In genomic region chr8:20996776-20997175, GRCm38 (mm10) we compare ENCODE assay signal across 29 mouse cellular contexts. TPM values are rescaled to one million over a fixed set of nuclear protein-coding genes. Genes with fewer than 3 reads are reported as not detected.
"Had no signal": no experiment of that assay in that cellular context is flagged by ENCODE, and none has a peak within 500 bp of the region (broad histone marks: within the 10 kb centered on the region; RNA-seq: fewer than 3 reads in every experiment).

No protein-coding gene starts in this region.

- H3K9ac ChIP-seq: kidney, embryonic 15.5 days; liver, embryonic 13.5 days; neural tube, embryonic 12.5 days; neural tube, embryonic 15.5 days had no signal

- H3K9me3 ChIP-seq: kidney, embryonic 15.5 days; liver, embryonic 13.5 days; neural tube, embryonic 15.5 days had no signal

- H3K27ac ChIP-seq: kidney, embryonic 15.5 days; liver, embryonic 13.5 days; neural tube, embryonic 12.5 days; neural tube, embryonic 15.5 days had no signal

- DNase-seq: kidney, adult 11 months; kidney, adult 8-10 months; kidney, postnatal 14 days; kidney, postnatal 4 days; liver, embryonic 13.5 days; lung, adult 2 months; lung, postnatal 14 days; lung, postnatal 4 days; midbrain, embryonic 14.5 days; spleen, adult 18-20 months; thymus, adult 18-20 months; thymus, postnatal 36 days had no signal

- H3K36me3 ChIP-seq: kidney, embryonic 15.5 days; liver, embryonic 13.5 days; neural tube, embryonic 12.5 days; neural tube, embryonic 15.5 days had no signal

- H3K4me1 ChIP-seq: kidney, embryonic 15.5 days; liver, embryonic 13.5 days; neural tube, embryonic 12.5 days; neural tube, embryonic 15.5 days had no signal

- H3K4me3 ChIP-seq: kidney, embryonic 15.5 days; liver, embryonic 13.5 days; neural tube, embryonic 12.5 days; neural tube, embryonic 15.5 days had no signal

- H3K4me2 ChIP-seq: kidney, embryonic 15.5 days; liver, embryonic 13.5 days; midbrain, embryonic 11.5 days; neural tube, embryonic 12.5 days; neural tube, embryonic 15.5 days had no signal

- H3K27me3 ChIP-seq: kidney, embryonic 15.5 days; liver, embryonic 13.5 days; neural tube, embryonic 12.5 days; neural tube, embryonic 15.5 days had no signal

RNA-seq across cellular contexts. Expression of gene Defa21, which starts 28.6 kb away (rescaled TPM):
- total RNA-seq: layer of hippocampus, adult 18-20 months; layer of hippocampus, postnatal 14 days; left cerebral cortex, adult 8-10 months; left cerebral cortex, postnatal 14 days; liver, adult 2 months; megakaryocyte progenitor cell, adult 5-6 weeks had no signal
- polyA plus RNA-seq: kidney, embryonic 15.5 days; limb, embryonic 11.5 days; liver, adult 2 months; liver, embryonic 13.5 days; liver, embryonic 16.5 days; lung, adult 2 months; lung, embryonic 16.5 days; midbrain, embryonic 11.5 days; midbrain, embryonic 14.5 days; neural tube, embryonic 12.5 days; neural tube, embryonic 15.5 days; stomach, embryonic 16.5 days; testis, adult 2 months; urinary bladder, adult 2 months had no signal

RNA-seq across cellular contexts. Expression of gene AY761185, which starts 52.3 kb away (rescaled TPM):
- total RNA-seq: layer of hippocampus, adult 18-20 months; layer of hippocampus, postnatal 14 days; left cerebral cortex, adult 8-10 months; left cerebral cortex, postnatal 14 days; liver, adult 2 months; megakaryocyte progenitor cell, adult 5-6 weeks had no signal
- polyA plus RNA-seq: kidney, embryonic 15.5 days; limb, embryonic 11.5 days; limb, embryonic 14.5 days; liver, adult 2 months; liver, embryonic 13.5 days; liver, embryonic 16.5 days; lung, adult 2 months; lung, embryonic 16.5 days; midbrain, embryonic 11.5 days; midbrain, embryonic 14.5 days; neural tube, embryonic 12.5 days; neural tube, embryonic 15.5 days; stomach, embryonic 16.5 days; testis, adult 2 months; urinary bladder, adult 2 months had no signal

RNA-seq across cellular contexts. Expression of gene Defa23, which starts 58.1 kb away (rescaled TPM):
- total RNA-seq: layer of hippocampus, adult 18-20 months; layer of hippocampus, postnatal 14 days; left cerebral cortex, adult 8-10 months; left cerebral cortex, postnatal 14 days; liver, adult 2 months; megakaryocyte progenitor cell, adult 5-6 weeks had no signal
- polyA plus RNA-seq: kidney, embryonic 15.5 days; limb, embryonic 11.5 days; limb, embryonic 14.5 days; liver, adult 2 months; liver, embryonic 13.5 days; liver, embryonic 16.5 days; lung, adult 2 months; lung, embryonic 16.5 days; midbrain, embryonic 11.5 days; midbrain, embryonic 14.5 days; neural tube, embryonic 12.5 days; neural tube, embryonic 15.5 days; stomach, embryonic 16.5 days; urinary bladder, adult 2 months had no signal
